Mouse (Mus musculus): ENCODE measurements around the gene Raf1. TPM values are rescaled to one million over a fixed set of nuclear protein-coding genes. Genes with fewer than 3 reads are reported as not detected.

The Raf1 gene
- 100 to 1,000 TPM; 110 to 123 TPM for total RNA-seq (2021)
- long read RNA-seq, experiment 1, transcript Raf1-201 (17 exons, 3,070 nt) = major isoform, 221 of 267 reads
- long read RNA-seq, experiment 1, partial matches to known transcripts = 15 of 267 reads
- long read RNA-seq, experiment 1, other reads (novel, unspliced or antisense) = 28 of 267 reads
- long read RNA-seq, experiment 2, transcript Raf1-201 (17 exons, 3,070 nt) = major isoform, 137 of 163 reads
- long read RNA-seq, experiment 2, partial matches to known transcripts = 5 of 163 reads
- long read RNA-seq, experiment 2, other reads (novel, unspliced or antisense) = 19 of 163 reads

GRCm38 (mm10) chr6:115676452-115677128, at the start of gene Raf1:
Raf1 (minus strand) TSS chr6:115676635.
- DNase-seq (ENCODE audit: low spot score) = peak; percentile 97

- no peak for DNase-seq (ENCODE audit: low spot score)
Measured at GRCm38 (mm10) chr6:115722246-115722645, 45.8 kb upstream of the Raf1 start.

- DNase-seq (ENCODE audit: low spot score) = peak; percentile 70
Measured at GRCm38 (mm10) chr6:115717715-115718558, 41.5 kb upstream of the Raf1 start.

GRCm38 (mm10) chr6:115717101-115717652, 40.7 kb upstream of the Raf1 start:
- DNase-seq (ENCODE audit: low spot score) = peak; percentile 69

- no peak for DNase-seq (ENCODE audit: low spot score)
Measured at GRCm38 (mm10) chr6:115711261-115711660, 34.8 kb upstream of the Raf1 start.

GRCm38 (mm10) chr6:115702901-115703300, 26.5 kb upstream of the Raf1 start:
- DNase-seq (ENCODE audit: low spot score) = no peak

- DNase-seq (ENCODE audit: low spot score) = no peak
Measured at GRCm38 (mm10) chr6:115701302-115701701, 24.9 kb upstream of the Raf1 start.

GRCm38 (mm10) chr6:115700778-115701177, 24.3 kb upstream of the Raf1 start:
- DNase-seq (ENCODE audit: low spot score) = no peak

DNA sequence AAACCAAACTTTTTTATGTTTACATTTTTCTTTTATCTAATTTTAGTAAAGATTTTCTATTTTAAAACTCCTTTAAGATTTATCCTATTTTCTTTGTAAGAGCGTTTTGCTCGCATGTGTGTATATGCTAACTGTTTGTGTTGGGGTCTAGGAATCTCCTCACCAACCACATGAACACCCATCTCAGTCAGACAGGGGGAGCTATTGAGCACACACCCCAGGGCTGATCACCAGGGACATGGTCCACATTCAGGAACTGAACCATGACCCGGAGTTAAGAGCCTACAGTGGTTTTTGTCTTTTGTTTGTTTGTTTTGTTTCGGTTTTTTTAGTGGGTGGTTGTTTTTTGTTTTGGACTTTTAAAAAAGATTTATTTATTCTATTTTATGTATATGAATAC, 22.3 kb upstream of the Raf1 start:
- DNase-seq (ENCODE audit: low spot score) = no peak

GRCm38 (mm10) chr6:115697739-115698558, 21.5 kb upstream of the Raf1 start:
- DNase-seq (ENCODE audit: low spot score) = peak; percentile 42

DNA sequence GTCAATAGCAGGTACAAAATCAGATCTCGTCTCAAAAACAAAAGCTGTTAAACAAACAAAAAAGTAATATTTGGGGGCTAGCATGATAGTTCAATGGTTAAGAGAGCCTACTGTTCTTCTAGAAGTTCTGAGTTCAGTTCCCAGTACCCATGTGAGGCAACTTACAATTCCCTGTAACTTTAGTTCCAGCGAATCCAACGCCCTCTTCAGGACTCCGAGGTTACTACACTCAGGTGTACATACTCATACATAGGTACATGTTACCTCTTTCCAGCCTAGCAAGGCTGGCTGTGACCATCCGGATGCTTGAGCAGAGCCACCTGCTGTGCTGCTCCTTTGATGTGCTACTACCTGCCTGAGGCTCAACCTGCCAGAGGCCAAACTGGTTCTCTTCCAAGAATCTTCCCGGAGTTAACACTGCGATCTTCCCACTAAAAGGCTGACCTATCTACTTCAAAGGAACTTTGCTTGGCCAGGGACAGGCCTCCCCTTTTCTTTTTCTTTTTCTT, 20.3 kb upstream of the Raf1 start:
- no peak for DNase-seq (ENCODE audit: low spot score)

GRCm38 (mm10) chr6:115695124-115695523, 18.7 kb upstream of the Raf1 start:
- peak; percentile 59 for DNase-seq (ENCODE audit: low spot score)

DNA sequence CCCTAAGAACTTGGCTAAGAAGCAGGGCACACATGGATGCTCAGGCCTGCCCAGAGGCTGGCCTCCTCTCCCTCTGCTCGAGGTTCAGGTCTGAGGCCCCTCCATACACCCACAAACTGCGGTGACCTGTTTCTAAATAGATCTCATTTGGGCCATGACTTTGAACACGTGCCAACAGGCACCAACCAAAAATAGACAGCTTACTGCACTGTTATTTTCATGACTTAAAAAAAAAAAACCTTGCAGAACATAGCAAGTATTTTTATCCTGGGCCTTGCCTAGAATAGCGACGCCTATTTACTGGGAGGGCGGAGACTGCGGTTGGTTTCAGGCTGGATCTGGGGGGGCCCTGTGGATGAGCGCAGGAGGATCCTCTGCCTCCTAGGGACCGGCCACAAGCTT, 18.0 kb upstream of the Raf1 start:
- DNase-seq (ENCODE audit: low spot score) = peak; percentile 84

DNA sequence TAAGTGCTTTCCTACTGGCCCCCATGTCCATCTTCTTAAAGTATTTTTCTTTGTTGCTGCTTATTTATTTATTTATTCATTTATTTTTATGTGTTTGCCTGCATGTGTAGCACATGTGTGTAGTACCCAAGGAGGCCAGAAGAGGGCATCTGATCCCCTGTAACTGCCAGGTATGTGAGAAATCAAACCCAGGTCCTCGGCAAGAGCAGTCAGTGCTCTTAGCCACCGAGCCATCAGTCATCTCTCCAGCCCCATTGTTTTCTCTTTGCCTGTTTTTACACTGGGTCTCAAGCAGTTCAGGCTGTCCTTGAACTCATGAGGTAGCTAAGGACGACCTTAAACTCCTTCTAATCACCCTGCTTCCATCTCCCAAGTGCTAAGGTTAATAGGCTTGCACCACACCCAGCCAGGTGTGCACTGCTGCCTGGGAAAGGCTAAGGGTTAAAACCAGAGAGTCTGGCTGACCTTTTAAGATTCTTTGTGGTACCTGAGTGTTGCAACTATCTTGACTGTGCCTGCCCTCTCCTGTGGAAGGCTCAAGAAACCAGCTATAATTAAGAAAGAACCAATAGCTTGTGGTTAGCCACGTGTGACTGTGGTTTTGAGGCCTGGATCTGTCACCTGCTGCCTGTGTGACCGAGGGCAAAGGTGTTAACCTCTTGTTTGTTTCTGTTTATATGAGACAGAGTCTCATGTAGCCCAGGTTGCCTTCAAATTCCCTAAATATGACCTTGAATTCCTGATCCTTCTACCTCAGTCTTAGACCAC, 16.7 kb upstream of the Raf1 start:
- no peak for DNase-seq (ENCODE audit: low spot score)

DNA sequence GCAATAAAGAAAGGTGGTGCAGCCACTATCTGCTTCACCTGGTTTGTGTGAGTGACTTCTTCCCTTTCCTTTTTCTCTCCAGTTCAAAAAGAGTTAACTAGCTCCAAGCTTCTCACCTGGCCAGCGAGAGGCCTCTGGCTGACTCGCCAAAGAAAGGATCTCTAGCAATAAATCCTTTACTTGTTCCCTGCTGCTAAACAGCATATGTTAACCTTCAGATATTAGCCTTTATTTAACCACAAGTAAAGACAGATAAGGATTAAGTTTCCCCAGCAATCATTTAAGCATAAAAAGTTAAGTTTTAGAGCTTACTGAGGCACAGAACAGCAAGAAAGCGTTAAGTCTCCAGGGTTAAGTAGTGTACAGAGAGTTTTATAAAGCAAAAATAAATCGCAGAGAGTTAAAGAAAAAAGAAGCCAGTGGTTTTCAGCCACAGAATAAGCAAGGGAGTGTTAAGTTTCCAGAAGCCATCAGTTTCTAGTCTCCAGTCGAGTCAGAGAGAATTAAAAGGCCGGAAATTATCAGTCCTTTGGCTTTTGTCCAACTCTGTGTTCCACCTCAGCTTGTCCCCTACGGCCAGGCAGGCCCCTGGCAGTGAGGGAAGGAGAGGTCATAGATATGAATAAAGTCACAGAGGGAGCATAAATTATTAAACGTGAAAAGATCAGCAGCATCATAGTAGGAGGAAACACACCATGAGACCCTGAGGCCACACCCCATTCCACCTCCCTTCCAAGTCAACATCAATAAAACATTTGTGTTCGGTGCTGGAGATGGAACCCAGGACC, 15.9 kb upstream of the Raf1 start:
- DNase-seq (ENCODE audit: low spot score) = no peak

- DNase-seq (ENCODE audit: low spot score) = no peak
Measured at GRCm38 (mm10) chr6:115690105-115690504, 13.7 kb upstream of the Raf1 start.

DNA sequence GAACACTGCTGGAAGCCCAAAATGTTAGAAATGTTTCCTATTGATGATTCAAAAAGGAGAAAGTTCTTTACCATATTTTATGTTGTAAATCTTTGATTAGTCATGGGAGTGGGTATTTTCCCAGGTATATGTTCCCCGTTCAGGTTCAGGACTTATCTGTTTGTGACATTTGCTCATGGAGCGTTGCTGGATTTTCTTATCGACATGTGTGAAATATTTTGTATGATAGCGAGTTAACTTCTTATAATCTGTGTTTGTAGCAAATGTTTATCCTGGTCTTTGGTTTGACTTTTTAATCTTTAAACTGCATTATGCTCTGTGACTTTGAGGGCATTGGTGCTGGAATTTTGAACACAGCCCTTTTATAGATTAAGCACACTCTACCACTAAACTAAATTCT, 12.2 kb upstream of the Raf1 start:
- no peak for DNase-seq (ENCODE audit: low spot score)

GRCm38 (mm10) chr6:115687753-115688152, 11.3 kb upstream of the Raf1 start:
- DNase-seq (ENCODE audit: low spot score) = no peak
